Mouse (Mus musculus): ENCODE measurements around the gene Tssk1.

Tssk1 gene

GRCm38 (mm10) chr16:17945081-17945831, 51.2 kb downstream of the Tssk1 start:
- peak in 1 of 2 experiments; percentile 47 for DNase-seq (ENCODE audit: low spot score in 2 of 2)

Measured in spleen, postnatal 4 days (tissue).